Mouse (Mus musculus) left cerebral cortex, adult 6 months (tissue): ENCODE results near the gene Ugcg. TPM values are rescaled to one million over a fixed set of nuclear protein-coding genes. Genes with fewer than 3 reads are reported as not detected.

Experiments used
- long read RNA-seq, 2 experiments: library from polyadenylated mRNA; unstranded; transcript quantifications; one replicate each; pipeline ENCODE4 v2.0.0; 2019 to 2020
- polyA plus RNA-seq: library from polyadenylated mRNA; unstranded; fragments of <200 nt; fragmentation: Nextera tagmentation; gene quantifications from 2 replicates; pipeline ENCODE4 v1.2.3, GENCODE M21; 2021

The Ugcg gene
- 8.0 and 12.8 TPM in 2 replicates for polyA plus RNA-seq
- long read RNA-seq, experiment 1, full-length matches to known transcripts = 3 of 23 reads
- long read RNA-seq, experiment 1, partial matches to known transcripts = 19 of 23 reads
- long read RNA-seq, experiment 1, other reads (novel, unspliced or antisense) = 1 of 23 reads
- long read RNA-seq, experiment 2, partial matches to known transcripts = 1 of 17 reads
- long read RNA-seq, experiment 2, other reads (novel, unspliced or antisense) = 16 of 17 reads

DNA sequence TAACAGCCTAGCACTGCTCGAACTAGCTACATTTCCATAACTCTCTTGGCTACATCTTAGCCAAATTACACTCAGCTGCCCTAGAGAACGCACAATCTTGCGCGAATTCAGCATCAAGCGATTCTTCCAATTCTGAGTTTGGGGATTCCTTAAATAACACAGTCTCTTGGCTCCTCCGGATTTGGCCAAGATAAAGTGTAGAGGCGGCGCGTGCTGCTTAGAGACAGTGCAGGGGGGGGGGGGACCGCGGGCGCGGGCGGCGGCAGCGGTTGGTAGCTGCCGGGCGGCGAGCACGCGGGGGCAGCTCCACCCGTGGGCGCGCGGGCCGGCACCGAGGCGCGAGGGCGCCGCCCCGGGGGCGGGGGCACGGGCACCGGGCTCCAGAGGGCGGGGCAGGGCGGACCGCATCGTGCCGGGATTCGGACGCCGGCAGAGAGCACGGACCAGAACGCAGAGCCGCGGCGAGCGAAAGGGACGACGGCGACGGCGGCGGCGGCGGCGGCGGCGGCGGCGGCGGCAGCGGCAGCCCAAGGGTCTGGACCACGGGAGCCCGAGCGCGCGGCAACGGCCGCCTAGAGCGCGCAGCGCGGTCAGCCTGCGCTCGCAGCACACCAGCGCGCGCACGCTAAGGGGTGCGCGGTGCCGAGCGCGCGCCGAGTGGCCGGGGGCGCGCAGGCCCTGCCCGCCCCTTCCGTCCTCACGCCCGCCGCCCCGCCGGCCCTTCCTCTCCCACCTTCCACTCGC, at the start of gene Ugcg:
Ugcg (plus strand) TSS at position 456 of the 744 bp plus-strand sequence.

Other genes starting within 250 kb of the Ugcg start
- gene Zkscan16, start 245.6 kb upstream of the Ugcg start, polyA plus RNA-seq = 5.9 and 7.7 TPM in 2 replicates
- 0.70 and 1.0 TPM in 2 replicates for gene Ptgr1, start 202.1 kb upstream of the Ugcg start, polyA plus RNA-seq
- 1.2 and 6.7 TPM in 2 replicates for gene Dnajc25, start 194.2 kb upstream of the Ugcg start, polyA plus RNA-seq
- gene Gm20503, start 186.0 kb upstream of the Ugcg start, polyA plus RNA-seq = 3.0 TPM in 1 of 2 replicates, not detected in the other
- 148 and 159 TPM in 2 replicates for gene Gng10, start 154.2 kb upstream of the Ugcg start, polyA plus RNA-seq
- not detected in 2 replicates for gene AI481877, start 50.3 kb upstream of the Ugcg start, polyA plus RNA-seq
- 1.7 and 4.0 TPM in 2 replicates for gene Susd1, start 249.4 kb downstream of the Ugcg start, polyA plus RNA-seq